Mouse (Mus musculus) limb, embryonic 12.5 days (tissue): Measurements from ENCODE around the gene Pum2. TPM values are rescaled to one million over a fixed set of nuclear protein-coding genes. Genes with fewer than 3 reads are reported as not detected.

Experiments used
- ATAC-seq: fragments of 200-750 bp; cut with Nextera tagmentation; 2 replicates; pipeline ENCODE4 v1.8.0; 2017; ENCODE audit warnings: low read depth, moderate TSS enrichment; ENCODE audit not compliant: insufficient number of reproducible peaks, insufficient read depth, low FRiP score, low TSS enrichment
- H3K27ac ChIP-seq: fragments of 300-500 bp; sonication (generic); 2 replicates; pipeline ENCODE4 v1.5.1; 2016; ENCODE audit warnings: mild to moderate bottlenecking, moderate library complexity
- H3K27me3 ChIP-seq: fragments of 300-500 bp; sonication (generic); 2 replicates; pipeline ENCODE4 v1.6.1; 2016; ENCODE audit warnings: mild to moderate bottlenecking, moderate library complexity
- H3K36me3 ChIP-seq: fragments of 300-500 bp; sonication (generic); 2 replicates; pipeline ENCODE4 v1.6.1; 2016; ENCODE audit warnings: mild to moderate bottlenecking, moderate library complexity
- H3K4me1 ChIP-seq: fragments of 300-500 bp; sonication (generic); replicated peaks from 2 replicates; pipeline ENCODE4 v1.6.1; 2016
- H3K4me2 ChIP-seq: fragments of 300-500 bp; sonication (generic); 2 replicates; pipeline ENCODE4 v1.6.1; 2016; ENCODE audit warnings: mild to moderate bottlenecking, moderate library complexity
- H3K4me3 ChIP-seq: fragments of 300-500 bp; sonication (generic); replicated peaks from 2 replicates; pipeline ENCODE4 v1.5.1; 2016; ENCODE audit warnings: mild to moderate bottlenecking
- H3K9ac ChIP-seq: fragments of 300-500 bp; sonication (generic); replicated peaks from 2 replicates; pipeline ENCODE4 v1.6.1; 2016; ENCODE audit warnings: mild to moderate bottlenecking, moderate library complexity
- H3K9me3 ChIP-seq: fragments of 300-500 bp; sonication (generic); 2 replicates; pipeline ENCODE4 v1.6.1; 2016; ENCODE audit warnings: mild to moderate bottlenecking, moderate library complexity
- WGBS: fragments of 180-500 bp; shearing (Covaris S2); methylation state at CpG from one replicate; pipeline ENCODE4 v1.1.7; 2016; 5-methylcytosine and 5-hydroxymethylcytosine counted together
- polyA plus RNA-seq: library from polyadenylated mRNA; unstranded; fragments of >200 nt; fragmentation: Nextera tagmentation; extraction: Ambion mirVana; gene quantifications from 2 replicates; pipeline ENCODE4 v1.2.1, GENCODE M21; 2016

The Pum2 gene
- polyA plus RNA-seq, 1 experiment from 2014 or later, result 64.9 TPM

- Histone ChIP-seq H3K36me3 (peaks cover 58% of the 10 kb centered on the region), H3K4me1 (no peaks in the 10 kb centered on the region), H3K27me3 (no peaks in the 10 kb centered on the region), H3K27ac (no peak overlapping the region), H3K9ac (no peak overlapping the region), H3K4me3 (no peak overlapping the region), H3K9me3 (no peaks in the 10 kb centered on the region), H3K4me2 (no peak overlapping the region)
- ATAC-seq, result no peak
- 81% methylated on average over 1 of the region's 1 CpGs for WGBS
These were observed 30.1 kb downstream of the Pum2 start for GRCm38 (mm10) chr12:8703988-8704387.

GRCm38 (mm10) chr12:8708876-8709275 is 34.9 kb downstream of the Pum2 start:
- Histone ChIP-seq H3K9ac (no peak overlapping the region), H3K4me3 (no peak overlapping the region), H3K27me3 (no peaks in the 10 kb centered on the region), H3K4me2 (no peak overlapping the region), H3K4me1 (no peaks in the 10 kb centered on the region), H3K27ac (no peak overlapping the region), H3K36me3 (peaks cover 52% of the 10 kb centered on the region), H3K9me3 (no peaks in the 10 kb centered on the region)
- 95% methylated on average over 2 of the region's 2 CpGs for WGBS
- ATAC-seq, result no peak

- H3K36me3 ChIP-seq, result peaks cover 41% of the 10 kb centered on the region
- H3K27ac ChIP-seq, result no peak overlapping the region
- no peak overlapping the region for H3K4me2 ChIP-seq
- WGBS, result 92% methylated on average over 2 of the region's 2 CpGs
- no peaks in the 10 kb centered on the region for H3K9me3 ChIP-seq
- no peaks in the 10 kb centered on the region for H3K4me1 ChIP-seq
- ATAC-seq, result no peak
- no peaks in the 10 kb centered on the region for H3K27me3 ChIP-seq
- H3K4me3 ChIP-seq, result no peak overlapping the region
- no peak overlapping the region for H3K9ac ChIP-seq
These were observed 38.7 kb downstream of the Pum2 start for GRCm38 (mm10) chr12:8712665-8713064.

GRCm38 (mm10) chr12:8716093-8716492 is 42.2 kb downstream of the Pum2 start:
- Histone ChIP-seq H3K4me3 (no peak overlapping the region), H3K4me2 (no peak overlapping the region), H3K9me3 (no peaks in the 10 kb centered on the region), H3K4me1 (no peaks in the 10 kb centered on the region), H3K36me3 (peaks cover 37% of the 10 kb centered on the region), H3K27ac (no peak overlapping the region), H3K9ac (no peak overlapping the region), H3K27me3 (no peaks in the 10 kb centered on the region)
- no peak for ATAC-seq
- WGBS, result 100% methylated on average over 1 of the region's 1 CpGs

- Histone ChIP-seq H3K36me3 (peaks cover 69% of the 10 kb centered on the region), H3K4me3 (no peak overlapping the region), H3K4me1 (no peaks in the 10 kb centered on the region), H3K4me2 (no peak overlapping the region), H3K27ac (no peak overlapping the region), H3K9me3 (no peaks in the 10 kb centered on the region), H3K9ac (no peak overlapping the region), H3K27me3 (no peaks in the 10 kb centered on the region)
- 59% methylated on average over 1 of the region's 1 CpGs for WGBS
- ATAC-seq, result no peak
These were observed 53.0 kb downstream of the Pum2 start for GRCm38 (mm10) chr12:8726890-8727289.

DNA sequence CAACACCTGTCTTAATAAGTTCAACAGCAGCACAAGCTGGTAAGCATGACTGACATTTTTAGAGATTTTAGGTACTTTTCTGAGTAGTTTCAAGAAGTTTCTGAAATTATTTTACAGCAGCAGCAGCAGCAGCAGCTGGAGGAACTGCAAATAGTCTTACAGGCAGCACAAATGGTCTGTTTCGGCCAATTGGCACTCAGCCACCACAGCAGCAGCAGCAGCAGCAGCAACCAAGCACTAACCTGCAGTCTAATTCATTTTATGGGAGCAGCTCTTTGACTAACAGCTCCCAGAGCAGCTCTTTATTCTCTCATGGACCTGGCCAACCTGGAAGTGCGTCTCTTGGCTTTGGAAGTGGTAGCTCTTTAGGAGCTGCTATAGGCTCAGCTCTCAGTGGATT is 54.8 kb downstream of the Pum2 start:
- Histone ChIP-seq H3K4me2 (no peak overlapping the region), H3K27me3 (no peaks in the 10 kb centered on the region), H3K9ac (no peak overlapping the region), H3K9me3 (no peaks in the 10 kb centered on the region), H3K4me1 (no peaks in the 10 kb centered on the region), H3K4me3 (no peak overlapping the region), H3K27ac (0 out of 2 replicates have a peak overlapping the region, but pooled peaks have one; percentile 8), H3K36me3 (peaks cover 58% of the 10 kb centered on the region)
- whole genome bisulfite sequencing, result 71% methylated on average over 2 of the region's 2 CpGs
- ATAC-seq, result no peak

- ATAC-seq, result no peak
- peaks cover 87% of the 10 kb centered on the region for H3K36me3 ChIP-seq
These were observed 79.7 kb downstream of the Pum2 start for GRCm38 (mm10) chr12:8753654-8754053.

GRCm38 (mm10) chr12:8754116-8754515 is 80.2 kb downstream of the Pum2 start:
- no peak overlapping the region for H3K27ac ChIP-seq
- no peaks in the 10 kb centered on the region for H3K27me3 ChIP-seq
- no peak for ATAC-seq
- no peak overlapping the region for H3K4me3 ChIP-seq
- no peak overlapping the region for H3K4me2 ChIP-seq
- no peaks in the 10 kb centered on the region for H3K4me1 ChIP-seq
- H3K9me3 ChIP-seq, result peaks cover 13% of the 10 kb centered on the region
- H3K36me3 ChIP-seq, result peaks cover 82% of the 10 kb centered on the region
- 88% methylated on average over 4 of the region's 4 CpGs for WGBS
- H3K9ac ChIP-seq, result no peak overlapping the region

More at GRCm38 (mm10) chr12:8753654-8754053, 79.7 kb downstream of the Pum2 start:
- no peak overlapping the region for H3K27ac ChIP-seq
- WGBS, result 98% methylated on average over 2 of the region's 2 CpGs
- H3K4me3 ChIP-seq, result no peak overlapping the region
- H3K27me3 ChIP-seq, result no peaks in the 10 kb centered on the region
- peaks cover 13% of the 10 kb centered on the region for H3K9me3 ChIP-seq
- no peak overlapping the region for H3K9ac ChIP-seq
- no peak overlapping the region for H3K4me2 ChIP-seq
- no peaks in the 10 kb centered on the region for H3K4me1 ChIP-seq

DNA sequence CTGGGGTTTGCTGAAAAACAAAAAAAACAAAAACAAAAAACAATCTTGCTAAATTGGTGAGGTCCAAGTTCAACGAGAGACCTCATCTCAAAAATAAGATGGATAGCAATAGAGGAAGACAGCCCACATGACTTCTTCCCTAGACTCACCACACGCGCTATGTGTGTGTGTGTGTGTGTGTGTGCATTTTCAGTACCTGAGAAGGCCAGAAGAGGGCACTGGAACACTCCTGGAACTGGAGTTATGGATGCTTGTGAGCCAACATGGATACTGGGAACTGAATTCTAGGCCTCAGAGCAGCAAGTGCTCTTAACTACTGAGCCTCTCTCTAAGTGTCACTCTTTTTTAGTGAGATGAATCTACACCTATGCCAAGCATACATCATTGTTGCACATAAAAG is 84.1 kb downstream of the Pum2 start:
- Histone ChIP-seq H3K36me3 (peaks cover 53% of the 10 kb centered on the region), H3K4me1 (peaks cover 6% of the 10 kb centered on the region; the same call in 1 of the 2 replicates), H3K27me3 (no peaks in the 10 kb centered on the region), H3K27ac (no peak overlapping the region), H3K9me3 (peaks cover 13% of the 10 kb centered on the region), H3K9ac (no peak overlapping the region), H3K4me2 (no peak overlapping the region), H3K4me3 (no peak overlapping the region)
- no peak for ATAC-seq
- 94% methylated on average over 3 of the region's 3 CpGs for WGBS

- H3K9me3 ChIP-seq, result peaks cover 13% of the 10 kb centered on the region
- H3K27ac ChIP-seq, result no peak overlapping the region
- H3K27me3 ChIP-seq, result no peaks in the 10 kb centered on the region
- ATAC-seq, result no peak
- peaks cover 42% of the 10 kb centered on the region for H3K36me3 ChIP-seq
- no peak overlapping the region for H3K4me3 ChIP-seq
- H3K9ac ChIP-seq, result no peak overlapping the region
- H3K4me2 ChIP-seq, result no peak overlapping the region
- peaks cover 10% of the 10 kb centered on the region; the same call in 1 of the 2 replicates for H3K4me1 ChIP-seq
- WGBS, result 83% methylated on average over 4 of the region's 4 CpGs
These were observed 85.2 kb downstream of the Pum2 start for GRCm38 (mm10) chr12:8759115-8759514.

- no peak overlapping the region for H3K4me3 ChIP-seq
- no peak overlapping the region for H3K27ac ChIP-seq
- WGBS, result 83% methylated on average over 6 of the region's 6 CpGs
- H3K4me2 ChIP-seq, result no peak overlapping the region
- peaks cover 35% of the 10 kb centered on the region for H3K36me3 ChIP-seq
- ATAC-seq, result no peak
- H3K4me1 ChIP-seq, result peaks cover 10% of the 10 kb centered on the region; the same call in 1 of the 2 replicates
- H3K27me3 ChIP-seq, result no peaks in the 10 kb centered on the region
- peaks cover 13% of the 10 kb centered on the region for H3K9me3 ChIP-seq
- no peak overlapping the region for H3K9ac ChIP-seq
These were observed 85.8 kb downstream of the Pum2 start for GRCm38 (mm10) chr12:8759779-8760178.

DNA sequence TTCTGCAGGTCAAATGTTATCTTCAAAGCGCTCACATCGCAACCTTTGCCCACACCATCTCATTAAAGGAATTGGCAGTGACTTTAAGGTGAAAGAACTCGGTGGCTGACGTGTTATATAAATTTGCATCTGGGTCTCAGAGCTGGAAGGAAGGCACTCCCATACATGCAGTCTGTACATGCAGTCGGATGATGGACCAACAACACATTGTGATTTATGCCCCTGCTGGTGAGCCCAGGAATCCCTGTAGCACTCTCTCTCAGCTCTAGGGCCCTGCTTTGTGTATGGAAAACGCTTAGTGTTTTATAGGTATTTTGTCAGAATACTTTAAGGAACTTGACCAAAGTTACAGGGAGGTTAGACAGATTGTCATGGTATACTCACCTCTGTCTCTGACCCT is 86.6 kb downstream of the Pum2 start:
- Histone ChIP-seq H3K4me1 (peaks cover 10% of the 10 kb centered on the region; the same call in 1 of the 2 replicates), H3K9me3 (peaks cover 13% of the 10 kb centered on the region), H3K4me2 (no peak overlapping the region), H3K36me3 (peaks cover 27% of the 10 kb centered on the region), H3K27me3 (no peaks in the 10 kb centered on the region), H3K9ac (no peak overlapping the region), H3K4me3 (no peak overlapping the region), H3K27ac (no peak overlapping the region)
- 77% methylated on average over 6 of the region's 6 CpGs for WGBS
- ATAC-seq, result no peak
